Mouse (Mus musculus) G1E-ER4 (cell line): ENCODE results near the gene Rpl4. TPM values are rescaled to one million over a fixed set of nuclear protein-coding genes. Genes with fewer than 3 reads are reported as not detected.

Experiments
- GATA1 ChIP-seq: IDR thresholded peaks from one replicate; pipeline ENCODE4 v1.8.0; 2012; ENCODE audit warnings: low read length, inconsistent platforms
- polyA plus RNA-seq: library from polyadenylated mRNA; stranded (reverse); fragments of >175 nt; gene quantifications from 2 replicates; pipeline ENCODE4 v1.2.3, GENCODE M21; 2012

Rpl4 gene
- 204 and 240 TPM in 2 replicates for polyA plus RNA-seq

DNA sequence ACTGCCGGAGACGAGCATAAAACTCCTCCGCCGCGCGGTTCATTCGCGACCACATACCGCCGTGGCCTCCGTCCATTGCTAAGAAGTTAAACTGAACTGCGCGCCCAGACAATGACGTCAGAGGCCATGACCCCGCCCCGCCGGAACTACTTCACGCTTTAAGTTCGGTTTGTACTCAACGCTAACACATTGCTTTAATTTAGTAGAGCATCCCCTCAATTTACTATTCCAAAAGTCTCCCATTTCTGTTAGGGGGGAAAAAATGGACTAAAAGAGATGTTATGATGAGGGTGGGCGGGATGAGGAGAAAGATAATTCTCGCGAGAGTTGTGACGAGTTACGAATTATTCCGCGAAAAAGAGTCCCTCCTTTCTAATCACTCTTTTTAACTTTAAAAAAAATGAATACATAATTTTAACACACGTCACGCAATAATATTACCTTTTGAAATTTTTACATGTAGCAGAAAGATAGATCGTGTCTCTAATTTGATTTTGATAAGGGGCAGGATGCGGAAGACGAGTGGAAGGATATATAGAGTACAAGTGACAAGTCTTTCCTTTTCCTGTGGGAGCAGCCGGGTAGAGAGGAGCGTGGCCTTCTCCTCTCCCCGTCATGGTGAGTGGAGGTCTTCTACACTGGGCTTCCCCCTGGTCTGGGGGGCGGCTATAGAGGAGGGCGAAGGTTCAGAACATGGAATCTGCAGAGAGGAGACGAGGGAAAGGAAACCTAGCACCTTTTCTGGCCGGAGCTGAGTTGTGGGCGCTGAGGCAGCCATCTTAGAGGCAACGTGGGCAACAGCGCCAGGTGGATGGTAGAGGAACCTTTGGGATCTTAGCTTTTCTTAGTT lies at the start of gene Rpl4, which contains the start of gene Zwilch:
Gene Rpl4, plus strand, starts transcription at position 560 of the 850 bp plus-strand sequence.
Gene Zwilch, minus strand, starts transcription at position 289 of the 850 bp plus-strand sequence.
- no peak for TF ChIP-seq GATA1

DNA sequence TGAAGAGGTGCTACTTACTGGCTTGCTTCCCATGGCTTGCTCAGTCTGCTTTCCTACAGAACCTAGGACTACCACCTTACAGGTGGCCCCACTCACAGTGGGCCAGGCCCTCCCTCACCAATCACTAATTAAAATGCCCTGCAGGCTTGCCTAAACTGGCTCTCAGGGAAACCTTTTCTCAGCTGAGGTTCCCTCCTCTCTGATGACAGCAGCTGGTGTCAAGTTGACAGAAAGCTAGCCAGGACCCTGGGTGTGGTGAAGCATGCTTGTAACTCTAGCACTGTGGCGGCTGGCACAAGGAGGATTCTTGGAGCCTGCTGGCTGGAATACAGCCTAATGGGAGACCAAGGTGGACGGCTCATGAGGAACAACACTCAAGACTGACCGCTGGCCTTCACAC lies 47.9 kb upstream of the Rpl4 start:
- no peak for TF ChIP-seq GATA1

- TF ChIP-seq GATA1, result no peak
Measured at GRCm38 (mm10) chr9:64126121-64126520, 47.1 kb upstream of the Rpl4 start.

DNA sequence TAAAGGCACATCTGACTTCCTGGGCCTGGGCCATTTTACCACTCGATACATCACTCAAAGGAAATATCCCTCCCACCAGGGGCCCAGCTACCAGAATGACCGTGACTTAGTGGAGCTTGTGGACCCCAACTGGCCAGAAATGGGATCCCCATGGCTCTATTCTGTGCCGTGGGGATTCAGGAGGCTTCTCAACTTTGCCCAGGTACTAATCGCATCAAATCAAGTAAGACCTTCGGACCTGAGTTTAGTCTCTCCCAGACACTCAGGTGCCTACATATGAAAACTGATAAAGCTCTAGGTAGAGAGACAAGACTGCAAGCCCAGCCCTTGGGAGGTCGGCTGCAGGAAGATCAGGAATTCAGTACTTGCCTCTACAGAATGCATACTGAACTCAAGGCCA lies 41.6 kb upstream of the Rpl4 start:
- TF ChIP-seq GATA1, result no peak

GRCm38 (mm10) chr9:64139879-64140278 lies 33.3 kb upstream of the Rpl4 start:
- no peak for TF ChIP-seq GATA1

- no peak for TF ChIP-seq GATA1
Measured at GRCm38 (mm10) chr9:64156641-64157040, 16.5 kb upstream of the Rpl4 start.

GRCm38 (mm10) chr9:64160471-64160870 lies 12.7 kb upstream of the Rpl4 start:
- no peak for TF ChIP-seq GATA1

GRCm38 (mm10) chr9:64172145-64172815 lies 895 bp upstream of the Rpl4 start:
- TF ChIP-seq GATA1, result no peak

GRCm38 (mm10) chr9:64173666-64174220 lies 568 bp downstream of the Rpl4 start:
- no peak for TF ChIP-seq GATA1

- no peak for TF ChIP-seq GATA1
Measured at GRCm38 (mm10) chr9:64174341-64174740, 1.2 kb downstream of the Rpl4 start.

DNA sequence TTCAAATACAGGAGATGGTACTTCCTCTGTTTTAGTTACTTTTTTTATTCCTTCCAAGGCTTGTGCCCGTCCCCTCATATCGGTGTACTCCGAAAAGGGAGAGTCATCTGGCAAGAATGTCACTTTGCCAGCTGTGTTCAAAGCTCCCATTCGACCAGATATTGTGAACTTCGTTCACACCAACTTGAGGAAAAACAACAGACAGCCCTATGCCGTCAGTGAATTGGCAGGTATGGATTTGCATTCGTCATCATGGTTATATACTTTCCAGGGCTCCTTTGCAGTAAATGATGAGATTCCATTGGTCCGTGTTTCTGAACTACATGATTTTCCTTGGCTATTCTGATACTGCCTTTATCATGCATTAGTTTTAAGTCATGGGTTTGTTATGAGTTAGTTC lies 1.6 kb downstream of the Rpl4 start:
- no peak for TF ChIP-seq GATA1

- TF ChIP-seq GATA1, result no peak
Measured at GRCm38 (mm10) chr9:64175378-64175777, 2.2 kb downstream of the Rpl4 start.

- no peak for TF ChIP-seq GATA1
Measured at GRCm38 (mm10) chr9:64178610-64178973, 5.4 kb downstream of the Rpl4 start.

DNA sequence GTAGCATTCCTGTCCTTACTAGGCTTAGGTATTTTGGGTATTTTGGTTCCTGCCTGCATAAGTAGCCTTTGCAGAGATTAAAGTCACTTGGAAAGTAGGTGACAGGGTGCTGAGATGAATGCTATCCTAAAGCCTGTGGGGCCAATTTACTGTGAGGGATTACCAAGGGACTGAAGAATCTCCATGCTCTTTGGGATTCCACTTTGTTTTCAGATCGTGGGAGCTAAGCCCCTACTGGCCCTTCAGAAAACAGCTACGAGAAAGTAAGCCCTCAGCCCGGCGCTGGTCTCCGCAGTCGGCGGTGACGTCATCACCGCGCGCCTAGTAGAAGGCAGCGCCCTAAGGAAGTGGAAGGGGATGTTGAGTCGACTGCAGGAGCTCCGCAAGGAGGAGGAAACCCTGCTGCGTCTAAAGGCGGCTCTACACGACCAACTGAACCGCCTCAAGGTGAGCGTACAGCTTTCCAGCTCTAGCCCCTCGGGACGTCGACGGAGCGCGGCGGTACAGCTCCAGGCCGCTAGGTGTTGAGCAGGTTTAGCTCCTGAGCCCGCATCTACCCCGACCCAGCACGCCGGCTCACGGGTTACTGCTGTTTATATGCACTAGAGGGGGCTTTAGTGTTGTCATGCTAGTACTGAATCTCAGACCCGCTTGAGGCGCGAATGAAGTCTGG lies 5.9 kb downstream of the Rpl4 start, which contains the start of gene Snapc5:
Gene Snapc5, plus strand, starts transcription at position 301 of the 673 bp plus-strand sequence.
- no peak for TF ChIP-seq GATA1

- TF ChIP-seq GATA1, result no peak
Measured at GRCm38 (mm10) chr9:64184166-64184840, 11.1 kb downstream of the Rpl4 start.
